Mouse (Mus musculus) MEL (cell line): ENCODE measurements around the gene Snu13. TPM values are rescaled to one million over a fixed set of nuclear protein-coding genes. Genes with fewer than 3 reads are reported as not detected.

Experiments
- DNase-seq: peaks from one replicate; pipeline ENCODE4 v3.0.0; 2011; ENCODE audit warnings: low read depth, low spot score
- H3K27ac ChIP-seq: 2 replicates; pipeline ENCODE4 v1.5.1; 2012; ENCODE audit warnings: low read depth, mild to moderate bottlenecking, control low read depth, low read length, moderate library complexity; ENCODE audit not compliant: control insufficient read depth
- H3K27me3 ChIP-seq, 2 experiments: fragments of 150-350 bp in 1 of 2; sonication (generic) in 1 of 2; 2 replicates each; pipeline ENCODE4 v1.6.1; 2012; ENCODE audit warnings: low read length in 2 of 2, mild to moderate bottlenecking in 2 of 2, improper control_type of control experiment in 1 of 2, moderate library complexity in 1 of 2; ENCODE audit not compliant: insufficient read depth in 2 of 2, control insufficient read depth in 1 of 2
- H3K36me3 ChIP-seq, 2 experiments: 2 replicates each; pipeline ENCODE4 v1.6.1; 2012 to 2014; ENCODE audit warnings: low read length in 2 of 2, improper control_type of control experiment in 1 of 2, inconsistent platforms in 1 of 2, mild to moderate bottlenecking in 1 of 2; ENCODE audit not compliant: insufficient read depth in 2 of 2, control insufficient read depth in 1 of 2
- H3K4me1 ChIP-seq, 2 experiments: fragments of 150-350 bp in 1 of 2; sonication (generic) in 1 of 2; 2 replicates each; pipeline ENCODE4 v1.6.1; 2012; ENCODE audit warnings: low read length in 2 of 2, improper control_type of control experiment in 1 of 2, mild to moderate bottlenecking in 1 of 2; ENCODE audit not compliant: insufficient read depth in 2 of 2, control insufficient read depth in 1 of 2
- H3K4me3 ChIP-seq, 2 experiments: fragments of 150-350 bp in 1 of 2; sonication (generic) in 1 of 2; 2 replicates each; pipeline ENCODE4 v1.5.1; 2012; ENCODE audit warnings: low read depth in 2 of 2, low read length in 2 of 2, mild to moderate bottlenecking in 2 of 2, moderate library complexity in 2 of 2, control low read depth in 1 of 2, improper control_type of control experiment in 1 of 2; ENCODE audit not compliant: control insufficient read depth in 1 of 2, insufficient read depth in 1 of 2
- H3K79me2 ChIP-seq: 2 replicates; pipeline ENCODE4 v1.6.1; 2012; ENCODE audit warnings: mild to moderate bottlenecking, low read length, moderate library complexity; ENCODE audit not compliant: control insufficient read depth, poor library complexity, insufficient read depth
- H3K9ac ChIP-seq: 2 replicates; pipeline ENCODE4 v1.6.1; 2012; ENCODE audit warnings: low read depth, mild to moderate bottlenecking, control low read depth, low read length, moderate library complexity; ENCODE audit not compliant: control insufficient read depth, poor library complexity, severe bottlenecking
- H3K9me3 ChIP-seq: fragments of 150-350 bp; sonication (generic); replicated peaks from 2 replicates; pipeline ENCODE4 v1.6.1; 2012; ENCODE audit warnings: mild to moderate bottlenecking, low read length, improper control_type of control experiment, moderate library complexity; ENCODE audit not compliant: insufficient read depth
- BHLHE40 ChIP-seq: IDR thresholded peaks from 2 replicates; pipeline ENCODE4 v1.6.1; 2012; ENCODE audit warnings: low read depth, mild to moderate bottlenecking, inconsistent platforms, low read length, improper control_type of control experiment, borderline replicate concordance
- CTCF ChIP-seq, 3 experiments: IDR thresholded peaks in 2 of 3; conservative IDR thresholded peaks in 1 of 3; 2 replicates each; pipeline ENCODE4 v1.5.1; 2011 to 2012; ENCODE audit warnings: low read length in 3 of 3, low read depth in 2 of 3, mild to moderate bottlenecking in 2 of 3, improper control_type of control experiment in 1 of 3, inconsistent platforms in 1 of 3, mixed read lengths in 1 of 3, moderate library complexity in 1 of 3; ENCODE audit not compliant: control insufficient read depth in 1 of 3, insufficient read depth in 1 of 3, poor library complexity in 1 of 3, severe bottlenecking in 1 of 3
- GABPA ChIP-seq: IDR thresholded peaks from 2 replicates; pipeline ENCODE4 v1.6.1; 2012; ENCODE audit warnings: low read depth, mild to moderate bottlenecking, inconsistent platforms, low read length, improper control_type of control experiment, moderate library complexity
- GATA1 ChIP-seq: IDR thresholded peaks from 2 replicates; pipeline ENCODE4 v1.6.1; 2011; ENCODE audit warnings: low read depth, low read length, improper control_type of control experiment
- KAT2A ChIP-seq: conservative IDR thresholded peaks from 2 replicates; pipeline ENCODE4 v1.6.1; 2012; ENCODE audit warnings: low read depth, low read length, improper control_type of control experiment, inconsistent platforms
- MAFK ChIP-seq: IDR thresholded peaks from 2 replicates; pipeline ENCODE4 v1.6.1; 2011; ENCODE audit warnings: low read depth, mild to moderate bottlenecking, low read length, improper control_type of control experiment, borderline replicate concordance
- MEF2A ChIP-seq: IDR thresholded peaks from 2 replicates; pipeline ENCODE4 v1.6.1; 2014; ENCODE audit warnings: low read depth, mild to moderate bottlenecking, inconsistent platforms, low read length, improper control_type of control experiment; ENCODE audit not compliant: poor library complexity, insufficient replicate concordance, severe bottlenecking; ENCODE audit errors: extremely low read depth
- MXI1 ChIP-seq: IDR thresholded peaks from 2 replicates; pipeline ENCODE4 v1.6.1; 2011; ENCODE audit warnings: mild to moderate bottlenecking, low read depth, low read length, improper control_type of control experiment
- MYC ChIP-seq: IDR thresholded peaks from 2 replicates; pipeline ENCODE4 v1.6.1; 2011; ENCODE audit warnings: low read depth, mild to moderate bottlenecking, low read length, improper control_type of control experiment, moderate library complexity
- NELFE ChIP-seq: IDR thresholded peaks from 2 replicates; pipeline ENCODE4 v1.6.1; 2011; ENCODE audit warnings: low read depth, low read length, improper control_type of control experiment
- POLR2AphosphoS2 ChIP-seq: IDR thresholded peaks from 2 replicates; pipeline ENCODE4 v1.6.1; 2011; ENCODE audit warnings: low read length, improper control_type of control experiment
- RAD21 ChIP-seq: IDR thresholded peaks from 2 replicates; pipeline ENCODE4 v1.6.1; 2011; ENCODE audit warnings: mild to moderate bottlenecking, low read depth, low read length, improper control_type of control experiment
- SIN3A ChIP-seq: IDR thresholded peaks from 2 replicates; pipeline ENCODE4 v1.6.1; 2012; ENCODE audit warnings: low read length, improper control_type of control experiment, inconsistent platforms
- SMC3 ChIP-seq: IDR thresholded peaks from 2 replicates; pipeline ENCODE4 v1.6.1; 2011; ENCODE audit warnings: low read depth, low read length, improper control_type of control experiment
- UBTF ChIP-seq: IDR thresholded peaks from 2 replicates; pipeline ENCODE4 v1.6.1; 2012; ENCODE audit warnings: low read depth, mild to moderate bottlenecking, inconsistent platforms, low read length, improper control_type of control experiment, moderate library complexity, borderline replicate concordance; ENCODE audit not compliant: insufficient read depth
- USF1 ChIP-seq: IDR thresholded peaks from 2 replicates; pipeline ENCODE4 v1.6.1; 2014; ENCODE audit warnings: low read depth, mild to moderate bottlenecking, inconsistent platforms, low read length, improper control_type of control experiment, moderate library complexity
- ZC3H11A ChIP-seq: IDR thresholded peaks from 2 replicates; pipeline ENCODE4 v1.6.1; 2012; ENCODE audit warnings: low read depth, mild to moderate bottlenecking, inconsistent platforms, low read length, improper control_type of control experiment
- ZMIZ1 ChIP-seq: IDR thresholded peaks from 2 replicates; pipeline ENCODE4 v1.6.1; 2012; ENCODE audit warnings: low read depth, mild to moderate bottlenecking, inconsistent platforms, low read length, improper control_type of control experiment, moderate library complexity
- ZNF384 ChIP-seq: IDR thresholded peaks from 2 replicates; pipeline ENCODE4 v1.6.1; 2012; ENCODE audit warnings: low read depth, mild to moderate bottlenecking, inconsistent platforms, low read length, improper control_type of control experiment
- polyA plus RNA-seq, 2 experiments: library from polyadenylated mRNA; stranded (reverse) in 1 of 2; unstranded in 1 of 2; fragments of >175 nt in 1 of 2; fragments of >200 nt in 1 of 2; gene quantifications; 2 replicates each; pipeline versions ENCODE4 v1.2.1 to v1.2.4; 2012; ENCODE audit warnings: low replicate concordance in 2 of 2, low read depth in 1 of 2; ENCODE audit not compliant: insufficient read length in 2 of 2, insufficient read depth in 1 of 2, missing spikeins in 1 of 2
- total RNA-seq: library from RNA; depleted of rRNA; stranded (reverse); fragments of 300-350 nt; gene quantifications from 2 replicates; pipeline ENCODE4 v1.2.3, GENCODE M21; 2012

Gene Snu13
- total and polyA plus RNA-seq, 3 experiments, result 196 to 375 (median 297) TPM

- no peaks in the 10 kb centered on the region for H3K9me3 ChIP-seq
- H3K79me2 ChIP-seq, result no peaks in the 10 kb centered on the region
- H3K27me3 ChIP-seq, result peaks cover 0 to 2% of the 10 kb centered on the region in 2 experiments; a peak in 1 of 4 replicates
- TF ChIP-seq BHLHE40 (no peak), MYC (no peak), NELFE (no peak), SIN3A (no peak), KAT2A (no peak), CTCF (IDR thresholded peaks at IDR 0.05 in 2 of 3, conservative IDR thresholded peaks at IDR 0.05 in 1 of 3; ENCODE audit: control insufficient read depth in 1 of 3, insufficient read depth in 1 of 3, low read depth in 2 of 3, low read length in 3 of 3, poor library complexity in 1 of 3, severe bottlenecking in 1 of 3) (no peak), UBTF (no peak), POLR2AphosphoS2 (no peak), ZNF384 (no peak), USF1 (no peak), MEF2A (no peak), RAD21 (no peak), GATA1 (no peak), MXI1 (no peak), MAFK (no peak)
- H3K4me1 ChIP-seq, result no peaks in the 10 kb centered on the region
- DNase-seq, result no peak
- no peak within 1 kb of the TSS for H3K27ac ChIP-seq
- no peaks in the 10 kb centered on the region for H3K36me3 ChIP-seq
- no peak within 1 kb of the TSS for H3K9ac ChIP-seq
- H3K4me3 ChIP-seq, result no peak within 1 kb of the TSS
Measured at GRCm38 (mm10) chr15:82069898-82070297, 22.5 kb upstream of the Snu13 start, which contains the start of gene Mei1. Mei1 (plus strand) TSS chr15:82069996.

- Histone ChIP-seq H3K9me3 (no peaks in the 10 kb centered on the region), H3K36me3 (no peaks in the 10 kb centered on the region), H3K27me3 (peaks cover 22 to 24% of the 10 kb centered on the region in 2 experiments)
- DNase-seq, result peak; percentile 74
- TF ChIP-seq CTCF (IDR thresholded peaks at IDR 0.05 in 2 of 3, conservative IDR thresholded peaks at IDR 0.05 in 1 of 3; ENCODE audit: control insufficient read depth in 1 of 3, insufficient read depth in 1 of 3, low read depth in 2 of 3, low read length in 3 of 3, poor library complexity in 1 of 3, severe bottlenecking in 1 of 3) (peak; percentile 74 to 85 (median 75)), RAD21 (peak; percentile 83), ZC3H11A (peak; percentile 73), GABPA (no peak), ZMIZ1 (no peak), SMC3 (peak; percentile 89)
- TF ChIP-seq, all 39 proteins: peak for 4
- Histone ChIP-seq H3K4me1 (no peaks in the 10 kb centered on the region), H3K4me3 (no peak overlapping the region), H3K79me2 (no peaks in the 10 kb centered on the region), H3K9ac (no peak overlapping the region), H3K27ac (no peak overlapping the region)
Measured at GRCm38 (mm10) chr15:82065511-82065910, 18.1 kb upstream of the Snu13 start.
